Mouse (Mus musculus) midbrain, embryonic 13.5 days (tissue): Measurements from ENCODE around the gene Med13l. TPM values are rescaled to one million over a fixed set of nuclear protein-coding genes. Genes with fewer than 3 reads are reported as not detected.

Source experiments
- ATAC-seq: fragments of 200-750 bp; cut with Nextera tagmentation; 2 replicates; pipeline ENCODE4 v1.8.0; 2017; ENCODE audit warnings: mild to moderate bottlenecking, moderate TSS enrichment, moderate library complexity
- H3K27ac ChIP-seq: fragments of 300-500 bp; sonication (generic); 2 replicates; pipeline ENCODE4 v1.5.1; 2015; ENCODE audit warnings: inconsistent platforms, mild to moderate bottlenecking, moderate library complexity
- H3K27me3 ChIP-seq: fragments of 300-500 bp; sonication (generic); 2 replicates; pipeline ENCODE4 v1.6.1; 2015; ENCODE audit warnings: mild to moderate bottlenecking, inconsistent platforms
- H3K36me3 ChIP-seq: fragments of 300-500 bp; sonication (generic); 2 replicates; pipeline ENCODE4 v1.6.1; 2015; ENCODE audit warnings: mild to moderate bottlenecking, inconsistent platforms
- H3K4me1 ChIP-seq: fragments of 300-500 bp; sonication (generic); replicated peaks from 2 replicates; pipeline ENCODE4 v1.6.1; 2015; ENCODE audit warnings: inconsistent platforms
- H3K4me2 ChIP-seq: fragments of 300-500 bp; sonication (generic); replicated peaks from 2 replicates; pipeline ENCODE4 v1.6.1; 2015; ENCODE audit warnings: moderate library complexity, mild to moderate bottlenecking, inconsistent platforms
- H3K4me3 ChIP-seq: fragments of 300-500 bp; sonication (generic); replicated peaks from 2 replicates; pipeline ENCODE4 v1.5.1; 2015; ENCODE audit warnings: mild to moderate bottlenecking, inconsistent platforms
- H3K9ac ChIP-seq: fragments of 300-500 bp; sonication (generic); replicated peaks from 2 replicates; pipeline ENCODE4 v1.6.1; 2015; ENCODE audit warnings: mild to moderate bottlenecking, inconsistent platforms
- H3K9me3 ChIP-seq: fragments of 300-500 bp; sonication (generic); 2 replicates; pipeline ENCODE4 v1.6.1; 2016; ENCODE audit warnings: mild to moderate bottlenecking, inconsistent platforms
- WGBS: fragments of 180-500 bp; shearing (Covaris S2); methylation state at CpG from one replicate; pipeline ENCODE4 v1.1.7; 2015; 5-methylcytosine and 5-hydroxymethylcytosine counted together
- polyA plus RNA-seq: library from polyadenylated mRNA; unstranded; fragments of >200 nt; fragmentation: Nextera tagmentation; extraction: Ambion mirVana; gene quantifications from 2 replicates; pipeline ENCODE4 v1.2.1, GENCODE M21; 2015

Med13l gene
- polyA plus RNA-seq, 1 experiment from 2014 or later, result 16.9 TPM

GRCm38 (mm10) chr5:118801592-118801991 is 241.1 kb downstream of the Med13l start:
- Histone ChIP-seq H3K27ac (no peak overlapping the region), H3K36me3 (no peaks in the 10 kb centered on the region), H3K27me3 (0 out of 2 replicates have a peak, but pooled peaks cover 5% of the 10 kb centered on the region), H3K9ac (no peak overlapping the region), H3K9me3 (no peaks in the 10 kb centered on the region), H3K4me1 (peaks cover 10% of the 10 kb centered on the region), H3K4me2 (no peak overlapping the region), H3K4me3 (no peak overlapping the region)
- ATAC-seq, result no peak
- WGBS, result 40% methylated on average over 5 of the region's 5 CpGs

GRCm38 (mm10) chr5:118802036-118802435 is 241.6 kb downstream of the Med13l start:
- no peak overlapping the region for H3K4me3 ChIP-seq
- no peak overlapping the region for H3K27ac ChIP-seq
- H3K27me3 ChIP-seq, result 0 out of 2 replicates have a peak, but pooled peaks cover 5% of the 10 kb centered on the region
- H3K36me3 ChIP-seq, result no peaks in the 10 kb centered on the region
- no peak overlapping the region for H3K9ac ChIP-seq
- no peaks in the 10 kb centered on the region for H3K9me3 ChIP-seq
- no peak for ATAC-seq
- H3K4me2 ChIP-seq, result no peak overlapping the region
- peaks cover 10% of the 10 kb centered on the region for H3K4me1 ChIP-seq
- WGBS, result 73% methylated on average over 7 of the region's 7 CpGs

GRCm38 (mm10) chr5:118808946-118809345 is 248.5 kb downstream of the Med13l start:
- Histone ChIP-seq H3K27me3 (0 out of 2 replicates have a peak, but pooled peaks cover 7% of the 10 kb centered on the region), H3K36me3 (no peaks in the 10 kb centered on the region), H3K27ac (no peak overlapping the region), H3K9ac (no peak overlapping the region), H3K4me2 (no peak overlapping the region), H3K4me3 (no peak overlapping the region), H3K9me3 (no peaks in the 10 kb centered on the region), H3K4me1 (peaks cover under 1% of the 10 kb centered on the region; the same call in 1 of the 2 replicates)
- ATAC-seq, result no peak
- WGBS, result 90% methylated on average over 12 of the region's 12 CpGs

GRCm38 (mm10) chr5:118809588-118809987 is 249.1 kb downstream of the Med13l start:
- no peaks in the 10 kb centered on the region for H3K4me1 ChIP-seq
- 0 out of 2 replicates have a peak, but pooled peaks cover 7% of the 10 kb centered on the region for H3K27me3 ChIP-seq
- no peaks in the 10 kb centered on the region for H3K36me3 ChIP-seq
- no peak for ATAC-seq
- no peak overlapping the region for H3K9ac ChIP-seq
- H3K4me2 ChIP-seq, result no peak overlapping the region
- no peak overlapping the region for H3K27ac ChIP-seq
- H3K4me3 ChIP-seq, result no peak overlapping the region
- no peaks in the 10 kb centered on the region for H3K9me3 ChIP-seq
- WGBS, result 80% methylated on average over 5 of the region's 5 CpGs

GRCm38 (mm10) chr5:118811690-118812089 is 251.2 kb downstream of the Med13l start:
- 0 out of 2 replicates have a peak, but pooled peaks cover 7% of the 10 kb centered on the region for H3K27me3 ChIP-seq
- H3K4me2 ChIP-seq, result no peak overlapping the region
- H3K27ac ChIP-seq, result no peak overlapping the region
- H3K4me3 ChIP-seq, result no peak overlapping the region
- no peaks in the 10 kb centered on the region for H3K9me3 ChIP-seq
- 45% methylated on average over 5 of the region's 5 CpGs for WGBS
- no peak for ATAC-seq
- H3K36me3 ChIP-seq, result no peaks in the 10 kb centered on the region
- H3K4me1 ChIP-seq, result no peaks in the 10 kb centered on the region
- no peak overlapping the region for H3K9ac ChIP-seq

GRCm38 (mm10) chr5:118812421-118812820 is 251.9 kb downstream of the Med13l start:
- no peak for ATAC-seq
- Histone ChIP-seq H3K4me2 (no peak overlapping the region), H3K9me3 (no peaks in the 10 kb centered on the region), H3K9ac (no peak overlapping the region), H3K36me3 (no peaks in the 10 kb centered on the region), H3K4me3 (no peak overlapping the region), H3K27ac (no peak overlapping the region), H3K4me1 (no peaks in the 10 kb centered on the region), H3K27me3 (0 out of 2 replicates have a peak, but pooled peaks cover 7% of the 10 kb centered on the region)
- 80% methylated on average over 9 of the region's 9 CpGs for WGBS

- Histone ChIP-seq H3K36me3 (no peaks in the 10 kb centered on the region), H3K9ac (no peak overlapping the region), H3K4me2 (no peak overlapping the region), H3K4me3 (no peak overlapping the region), H3K9me3 (no peaks in the 10 kb centered on the region), H3K27me3 (0 out of 2 replicates have a peak, but pooled peaks cover 7% of the 10 kb centered on the region), H3K27ac (no peak overlapping the region), H3K4me1 (no peaks in the 10 kb centered on the region)
- WGBS, result 79% methylated on average over 7 of the region's 7 CpGs
- no peak for ATAC-seq
These were observed 252.5 kb downstream of the Med13l start for GRCm38 (mm10) chr5:118812947-118813401.

- Histone ChIP-seq H3K9me3 (no peaks in the 10 kb centered on the region), H3K27me3 (0 out of 2 replicates have a peak, but pooled peaks cover 7% of the 10 kb centered on the region), H3K36me3 (no peaks in the 10 kb centered on the region), H3K4me1 (no peaks in the 10 kb centered on the region), H3K4me3 (no peak overlapping the region), H3K9ac (no peak overlapping the region), H3K27ac (no peak overlapping the region), H3K4me2 (no peak overlapping the region)
- WGBS, result 48% methylated on average over 6 of the region's 6 CpGs
- no peak for ATAC-seq
These were observed 253.6 kb downstream of the Med13l start for GRCm38 (mm10) chr5:118814052-118814451.
